Mouse (Mus musculus): Measurements from ENCODE around the gene Fbxl15.

- TF ChIP-seq CTCF (IDR thresholded peaks at IDR 0.05; ENCODE audit: control insufficient read depth, insufficient read depth, insufficient replicate concordance, low read depth, low read length) (peak; percentile 98), POLR2A (IDR thresholded peaks at IDR 0.05; ENCODE audit: control insufficient read depth, low read depth, low read length) (no peak)
These were observed 19.1 kb upstream of the Fbxl15 start for GRCm38 (mm10) chr19:46308706-46309435.

Measured in testis, adult 2 months (tissue).